Mouse (Mus musculus): ENCODE results near the gene Ice2. TPM values are rescaled to one million over a fixed set of nuclear protein-coding genes. Genes with fewer than 3 reads are reported as not detected.

Ice2 gene
- total and polyA plus RNA-seq, 3 experiments: 0.99 to 44.9 (median 29.1) TPM

GRCm38 (mm10) chr9:69419476-69419875, 21.8 kb downstream of the Ice2 start:
- H3K27me3 ChIP-seq (ENCODE audit: insufficient read depth, low read length): no peaks in the 10 kb centered on the region
- ATAC-seq (ENCODE audit: extremely low read depth, insufficient number of reproducible peaks, low FRiP score, poor library complexity, severe bottlenecking) (no peak), DNase-seq (ENCODE audit: low spot score) (no peak)
- H3K9me3 ChIP-seq (replicated peaks): no peaks in the 10 kb centered on the region
- H3K36me3 ChIP-seq (replicated peaks): peaks cover 87% of the 10 kb centered on the region
- H3K4me3 ChIP-seq (ENCODE audit: low read depth, low read length): no peak overlapping the region
- no peaks in the 10 kb centered on the region for H3K4me1 ChIP-seq (ENCODE audit: insufficient read depth, low read depth, low read length)
- no peak for TF ChIP-seq CTCF (IDR thresholded peaks at IDR 0.05; ENCODE audit: low read depth, low read length)
- TF ChIP-seq TAL1 (conservative IDR thresholded peaks at IDR 0.05; ENCODE audit: low read depth, low read length): no peak

DNA sequence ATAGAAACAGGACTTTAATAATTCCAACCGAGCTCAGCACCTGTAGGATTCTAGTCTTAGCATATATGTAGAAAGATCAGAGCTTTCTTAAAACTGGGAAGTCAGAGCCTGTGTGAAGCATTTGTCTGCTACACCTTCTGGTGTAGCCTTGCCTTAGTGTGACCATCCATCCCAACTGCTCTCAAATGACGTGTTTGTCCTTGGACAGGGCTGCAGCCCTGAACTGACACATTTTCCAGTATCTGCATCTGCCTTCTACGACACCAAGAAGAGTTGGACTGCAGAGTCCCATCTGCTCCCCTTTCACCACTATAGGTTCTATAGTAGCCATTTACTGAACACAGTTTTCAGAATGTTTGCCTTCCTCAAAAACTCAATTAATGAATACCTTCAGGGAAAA, 32.8 kb downstream of the Ice2 start:
- ATAC-seq (ENCODE audit: extremely low read depth, insufficient number of reproducible peaks, low FRiP score, poor library complexity, severe bottlenecking): no peak
- Histone ChIP-seq H3K9me3 (replicated peaks) (no peaks in the 10 kb centered on the region), H3K4me1 (ENCODE audit: insufficient read depth, low read depth, low read length) (no peaks in the 10 kb centered on the region), H3K27me3 (ENCODE audit: insufficient read depth, low read length) (no peaks in the 10 kb centered on the region), H3K4me3 (ENCODE audit: low read depth, low read length) (no peak overlapping the region), H3K36me3 (replicated peaks) (peaks cover 76% of the 10 kb centered on the region)
- TF ChIP-seq POLR2AphosphoS5 (IDR thresholded peaks at IDR 0.05; ENCODE audit: insufficient replicate concordance, low read depth, low read length) (no peak), GATA2 (IDR thresholded peaks at IDR 0.05; ENCODE audit: borderline replicate concordance, low read depth, low read length) (no peak), CTCF (IDR thresholded peaks at IDR 0.05; ENCODE audit: low read depth, low read length) (no peak), TAL1 (conservative IDR thresholded peaks at IDR 0.05; ENCODE audit: low read depth, low read length) (no peak), GATA1 (IDR thresholded peaks at IDR 0.05; ENCODE audit: borderline replicate concordance, low read length) (no peak)
- no peak for DNase-seq (ENCODE audit: low spot score)

DNA sequence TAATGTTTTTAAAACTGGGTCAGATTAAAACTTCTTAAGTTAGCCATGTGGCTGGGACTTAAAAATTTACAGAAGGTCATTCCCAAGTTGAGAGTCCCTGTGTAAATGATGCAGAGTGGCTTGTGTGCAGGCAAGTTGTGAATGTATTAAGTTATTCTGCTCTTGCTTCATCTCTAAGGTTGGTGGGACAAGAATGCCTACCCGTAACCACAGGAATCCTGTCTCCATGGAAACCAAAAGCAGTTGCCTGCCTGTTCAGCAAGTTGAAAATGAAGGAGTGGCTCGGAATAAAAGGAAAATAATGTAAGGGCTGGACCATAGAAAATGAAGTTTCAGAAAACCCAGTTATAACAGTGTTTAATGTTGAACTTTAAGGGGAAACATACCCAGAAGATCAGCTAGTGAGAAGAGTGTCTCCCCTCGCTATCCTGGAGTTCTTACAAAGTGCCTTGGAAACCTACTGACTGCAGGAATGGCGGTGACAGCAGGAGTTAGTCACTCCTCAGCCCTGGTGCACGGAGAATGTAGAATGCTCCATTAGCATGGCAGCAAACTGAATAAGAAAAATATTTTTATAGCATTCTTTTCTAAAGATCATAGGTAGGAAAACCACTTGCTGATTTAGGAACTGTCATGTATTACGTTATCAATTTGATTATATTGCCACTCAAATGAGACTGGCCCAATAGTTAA, 34.3 kb downstream of the Ice2 start:
- ATAC-seq (ENCODE audit: extremely low read depth, insufficient number of reproducible peaks, low FRiP score, poor library complexity, severe bottlenecking): no peak
- Histone ChIP-seq H3K27me3 (ENCODE audit: insufficient read depth, low read length) (no peaks in the 10 kb centered on the region), H3K36me3 (replicated peaks) (peaks cover 66% of the 10 kb centered on the region), H3K9me3 (replicated peaks) (no peaks in the 10 kb centered on the region), H3K4me1 (ENCODE audit: insufficient read depth, low read depth, low read length) (no peaks in the 10 kb centered on the region), H3K4me3 (ENCODE audit: low read depth, low read length) (no peak overlapping the region)
- no peak for DNase-seq (ENCODE audit: low spot score)
- TF ChIP-seq TAL1 (conservative IDR thresholded peaks at IDR 0.05; ENCODE audit: low read depth, low read length) (no peak), POLR2AphosphoS5 (IDR thresholded peaks at IDR 0.05; ENCODE audit: insufficient replicate concordance, low read depth, low read length) (no peak), GATA1 (IDR thresholded peaks at IDR 0.05; ENCODE audit: borderline replicate concordance, low read length) (no peak), CTCF (IDR thresholded peaks at IDR 0.05; ENCODE audit: low read depth, low read length) (no peak), GATA2 (IDR thresholded peaks at IDR 0.05; ENCODE audit: borderline replicate concordance, low read depth, low read length) (no peak)

DNA sequence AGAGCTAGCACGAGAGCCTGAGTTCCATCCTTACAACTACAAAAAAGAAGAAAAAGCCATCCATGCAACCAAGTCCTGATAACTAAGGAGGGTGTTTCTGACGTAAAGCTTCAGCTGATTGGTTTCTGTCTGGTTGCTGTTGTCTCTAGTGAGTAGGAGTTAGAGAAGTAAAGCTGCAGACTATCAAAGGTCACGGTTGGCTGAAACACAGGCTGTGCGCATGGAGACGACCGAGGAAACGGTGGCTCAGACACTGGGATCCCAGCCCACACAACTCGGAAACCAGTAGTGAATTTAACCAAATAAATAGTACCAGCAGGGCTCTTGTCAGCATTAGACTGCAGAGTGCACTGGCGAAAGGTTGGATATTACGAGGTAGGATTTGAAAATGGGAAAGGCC, 37.5 kb downstream of the Ice2 start:
- Histone ChIP-seq H3K36me3 (replicated peaks) (peaks cover 40% of the 10 kb centered on the region), H3K27me3 (ENCODE audit: insufficient read depth, low read length) (no peaks in the 10 kb centered on the region), H3K4me1 (ENCODE audit: insufficient read depth, low read depth, low read length) (peaks cover 3% of the 10 kb centered on the region; the same call in 1 of the 2 replicates), H3K9me3 (replicated peaks) (no peaks in the 10 kb centered on the region), H3K4me3 (ENCODE audit: low read depth, low read length) (no peak overlapping the region)
- no peak for ATAC-seq (ENCODE audit: extremely low read depth, insufficient number of reproducible peaks, low FRiP score, poor library complexity, severe bottlenecking)
- TF ChIP-seq TAL1 (conservative IDR thresholded peaks at IDR 0.05; ENCODE audit: low read depth, low read length): no peak
- TF ChIP-seq POLR2AphosphoS5 (IDR thresholded peaks at IDR 0.05; ENCODE audit: insufficient replicate concordance, low read depth, low read length): no peak
- no peak for TF ChIP-seq GATA2 (IDR thresholded peaks at IDR 0.05; ENCODE audit: borderline replicate concordance, low read depth, low read length)
- no peak for TF ChIP-seq CTCF (IDR thresholded peaks at IDR 0.05; ENCODE audit: low read depth, low read length)
- no peak for TF ChIP-seq GATA1 (IDR thresholded peaks at IDR 0.05; ENCODE audit: borderline replicate concordance, low read length)
- DNase-seq (ENCODE audit: low spot score): no peak

DNA sequence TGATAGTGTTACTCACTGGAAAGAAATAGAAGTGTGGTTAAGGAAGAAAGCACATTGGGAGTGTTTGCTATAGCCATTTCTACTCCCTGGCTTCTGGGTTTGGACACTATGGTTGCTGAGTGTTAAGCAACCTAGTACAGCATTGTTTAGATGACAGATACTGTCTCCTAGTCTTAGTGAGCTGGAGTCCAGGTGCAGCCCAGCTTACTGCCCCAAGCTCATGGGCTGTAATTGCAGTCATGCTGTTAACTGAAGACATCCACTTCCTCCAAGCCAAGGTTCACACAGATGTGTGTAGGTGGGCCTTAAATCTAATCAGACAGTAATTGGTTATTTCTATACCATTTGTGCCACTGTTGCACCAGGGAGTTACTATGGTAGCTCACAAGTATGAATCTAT, 38.0 kb downstream of the Ice2 start:
- no peak for TF ChIP-seq POLR2AphosphoS5 (IDR thresholded peaks at IDR 0.05; ENCODE audit: insufficient replicate concordance, low read depth, low read length)

GRCm38 (mm10) chr9:69439805-69440357, 42.2 kb downstream of the Ice2 start:
- H3K27me3 ChIP-seq (ENCODE audit: insufficient read depth, low read length): peaks cover 3% of the 10 kb centered on the region; the same call in 1 of the 2 replicates
- DNase-seq (ENCODE audit: low spot score) (no peak), ATAC-seq (ENCODE audit: extremely low read depth, insufficient number of reproducible peaks, low FRiP score, poor library complexity, severe bottlenecking) (no peak)
- no peak overlapping the region for H3K4me3 ChIP-seq (ENCODE audit: low read depth, low read length)
- peaks cover 6% of the 10 kb centered on the region for H3K36me3 ChIP-seq (replicated peaks)
- no peak for TF ChIP-seq POLR2AphosphoS5 (IDR thresholded peaks at IDR 0.05; ENCODE audit: insufficient replicate concordance, low read depth, low read length)
- no peak for TF ChIP-seq GATA2 (IDR thresholded peaks at IDR 0.05; ENCODE audit: borderline replicate concordance, low read depth, low read length)
- no peak for TF ChIP-seq GATA1 (IDR thresholded peaks at IDR 0.05; ENCODE audit: borderline replicate concordance, low read length)
- no peak for TF ChIP-seq TAL1 (conservative IDR thresholded peaks at IDR 0.05; ENCODE audit: low read depth, low read length)
- TF ChIP-seq CTCF (IDR thresholded peaks at IDR 0.05; ENCODE audit: low read depth, low read length): no peak
- H3K9me3 ChIP-seq (replicated peaks): no peaks in the 10 kb centered on the region
- H3K4me1 ChIP-seq (ENCODE audit: insufficient read depth, low read depth, low read length): peaks cover 16% of the 10 kb centered on the region

More for the DNA sequence above, 38.0 kb downstream of the Ice2 start:
- Histone ChIP-seq H3K9me3 (replicated peaks) (no peaks in the 10 kb centered on the region), H3K27me3 (ENCODE audit: insufficient read depth, low read length) (no peaks in the 10 kb centered on the region), H3K4me1 (ENCODE audit: insufficient read depth, low read depth, low read length) (peaks cover 3% of the 10 kb centered on the region; the same call in 1 of the 2 replicates), H3K4me3 (ENCODE audit: low read depth, low read length) (no peak overlapping the region), H3K36me3 (replicated peaks) (peaks cover 36% of the 10 kb centered on the region)
- no peak for ATAC-seq (ENCODE audit: extremely low read depth, insufficient number of reproducible peaks, low FRiP score, poor library complexity, severe bottlenecking)
- no peak for DNase-seq (ENCODE audit: low spot score)
